Mouse (Mus musculus) adipocyte (in vitro differentiated cells): Measurements from ENCODE around the gene Toe1.

Experiments
- DNase-seq: peaks from one replicate; pipeline ENCODE4 v3.0.0-alpha.2; 2016; ENCODE audit warnings: low spot score

Gene Toe1

GRCm38 (mm10) chr4:116792453-116792852 lies 15.0 kb downstream of the Toe1 start:
- DNase-seq: no peak

GRCm38 (mm10) chr4:116788956-116789355 lies 18.5 kb downstream of the Toe1 start:
- peak; percentile 89 for DNase-seq

- peak; percentile 46 for DNase-seq
Observed at GRCm38 (mm10) chr4:116787985-116788760, 19.3 kb downstream of the Toe1 start.

- DNase-seq: no peak
Observed at GRCm38 (mm10) chr4:116786587-116786986, 20.9 kb downstream of the Toe1 start.

- DNase-seq: no peak
Observed at GRCm38 (mm10) chr4:116782171-116782570, 25.3 kb downstream of the Toe1 start.

- no peak for DNase-seq
Observed at GRCm38 (mm10) chr4:116781366-116781765, 26.1 kb downstream of the Toe1 start.

GRCm38 (mm10) chr4:116780541-116780940 lies 26.9 kb downstream of the Toe1 start:
- no peak for DNase-seq

- DNase-seq: no peak
Observed at GRCm38 (mm10) chr4:116777079-116777478, 30.4 kb downstream of the Toe1 start.

GRCm38 (mm10) chr4:116776391-116776790 lies 31.0 kb downstream of the Toe1 start:
- no peak for DNase-seq

- DNase-seq: no peak
Observed at GRCm38 (mm10) chr4:116769060-116769459, 38.4 kb downstream of the Toe1 start.

- no peak for DNase-seq
Observed at GRCm38 (mm10) chr4:116768510-116768909, 38.9 kb downstream of the Toe1 start.

GRCm38 (mm10) chr4:116764001-116764400 lies 43.4 kb downstream of the Toe1 start:
- DNase-seq: no peak

- DNase-seq: no peak
Observed at GRCm38 (mm10) chr4:116761914-116762313, 45.5 kb downstream of the Toe1 start.

GRCm38 (mm10) chr4:116749750-116750149 lies 57.7 kb downstream of the Toe1 start:
- no peak for DNase-seq
